ENCODE assay signal across 8 mouse cellular contexts in genomic region chr2:92458481-92458880, GRCm38 (mm10). TPM values are rescaled to one million over a fixed set of nuclear protein-coding genes. Genes with fewer than 3 reads are reported as not detected.
A peak's percentile ranks its signal among the peaks of the same experiment; 100 is the strongest.
DNase-seq lines count a peak whose midpoint lies in the region; ATAC-seq and TF ChIP-seq lines count a peak whose summit lies in the region.

No protein-coding gene starts in this region.

- peak overlapping the region; percentile 97 for H3K4me2 ChIP-seq in kidney, embryonic 16.5 days (replicated peaks; ENCODE audit: low read depth, low read length)
- H3K4me2 ChIP-seq in myocyte (ENCODE audit: low read depth) = peak overlapping the region; percentile 96

- H3K79me2 ChIP-seq in myocyte (ENCODE audit: control insufficient read depth, insufficient read depth) = peaks cover 13% of the 10 kb centered on the region

- 70% methylated on average over 13 of the region's 13 CpGs for WGBS in kidney, embryonic 16.5 days

- peaks cover 10% of the 10 kb centered on the region; the same call in 1 of the 2 replicates for H3K36me3 ChIP-seq in kidney, embryonic 16.5 days (ENCODE audit: insufficient read depth, low read length)
- peaks cover 3% of the 10 kb centered on the region for H3K36me3 ChIP-seq in myocyte (ENCODE audit: control insufficient read depth, insufficient read depth)

- H3K27ac ChIP-seq in kidney, embryonic 16.5 days (ENCODE audit: low read length) = no peak overlapping the region
- H3K27ac ChIP-seq in brown adipose tissue, adult 24 weeks (replicated peaks; ENCODE audit: low read depth, low read length) = no peak overlapping the region

- TF ChIP-seq POLR2A in myocyte (IDR thresholded peaks at IDR 0.05; ENCODE audit: insufficient read length, low read depth) = no peak

- H3K27me3 ChIP-seq in kidney, embryonic 16.5 days (ENCODE audit: insufficient read depth, low read length) = peaks cover 12% of the 10 kb centered on the region
- H3K27me3 ChIP-seq in myocyte (ENCODE audit: control insufficient read depth, insufficient read depth, insufficient read length) = no peaks in the 10 kb centered on the region

- no peaks in the 10 kb centered on the region for H3K9me3 ChIP-seq in kidney, embryonic 16.5 days (ENCODE audit: low read length)

- peaks cover 14% of the 10 kb centered on the region for H3K4me1 ChIP-seq in kidney, embryonic 16.5 days (ENCODE audit: insufficient read depth, low read length)
- H3K4me1 ChIP-seq in brown adipose tissue, adult 24 weeks (ENCODE audit: control insufficient read depth, insufficient read depth, insufficient read length, low read length) = peaks cover 29% of the 10 kb centered on the region

- peak overlapping the region; percentile 81 for H3K4me3 ChIP-seq in kidney, embryonic 16.5 days (ENCODE audit: low read length)
- peak overlapping the region; percentile 97 for H3K4me3 ChIP-seq in brown adipose tissue, adult 24 weeks (ENCODE audit: insufficient read depth, low read depth, low read length)
- peak overlapping the region; percentile 84 for H3K4me3 ChIP-seq in myocyte

- no peak for DNase-seq in kidney, postnatal 25 days
- peak; percentile 60 for DNase-seq in induced T-regulatory cell, adult 2 months (ENCODE audit: low read depth)
- DNase-seq in gastrocnemius, adult 18-20 months (ENCODE audit: low spot score) = no peak
- no peak for DNase-seq in spleen, adult 12 weeks (ENCODE audit: low spot score)
- no peak for DNase-seq in testis, postnatal 14 days (ENCODE audit: low spot score)

- H3ac ChIP-seq in myocyte (ENCODE audit: control insufficient read depth, insufficient read length) = peak overlapping the region; percentile 39

- peak overlapping the region; percentile 79 for H3K9ac ChIP-seq in kidney, embryonic 16.5 days (replicated peaks; ENCODE audit: low read length)

- peak; percentile 7; the same call in 1 of the 2 replicates for ATAC-seq in kidney, embryonic 16.5 days (ENCODE audit: low FRiP score, low TSS enrichment)

TF ChIP-seq in myocyte, 11 proteins besides CTCF, POLR2A, EP300 and RAD21:
- no peak for TF ChIP-seq REST (IDR thresholded peaks at IDR 0.05; ENCODE audit: insufficient read depth, insufficient read length)
- TF ChIP-seq CEBPB (IDR thresholded peaks at IDR 0.05; ENCODE audit: insufficient read depth, poor library complexity, severe bottlenecking) = no peak
- TF ChIP-seq TCF12 (IDR thresholded peaks at IDR 0.05; ENCODE audit: insufficient read depth, poor library complexity, severe bottlenecking) = no peak
- no peak for TF ChIP-seq MAX (IDR thresholded peaks at IDR 0.05; ENCODE audit: low read depth)
- no peak for TF ChIP-seq USF1 (IDR thresholded peaks at IDR 0.05; ENCODE audit: low read depth)
- no peak for TF ChIP-seq POLR2AphosphoS2 (IDR thresholded peaks at IDR 0.05; ENCODE audit: insufficient read length, low read depth)
- no peak for TF ChIP-seq TCF3 (IDR thresholded peaks at IDR 0.05; ENCODE audit: insufficient read length, low read depth)
- no peak for TF ChIP-seq E2F4 (IDR thresholded peaks at IDR 0.05; ENCODE audit: insufficient read depth)
- TF ChIP-seq SRF (IDR thresholded peaks at IDR 0.05; ENCODE audit: control insufficient read depth, insufficient read length, low read depth) = no peak
- TF ChIP-seq MYOG (IDR thresholded peaks at IDR 0.05; ENCODE audit: control insufficient read depth in 1 of 3, insufficient read depth in 1 of 3, insufficient read length in 2 of 3, low read depth in 2 of 3) = no peak
- TF ChIP-seq MYOD1 (IDR thresholded peaks at IDR 0.05; ENCODE audit: control insufficient read depth in 1 of 3, insufficient read length in 2 of 3, low read depth in 2 of 3) = no peak
TF ChIP-seq in myocyte: peak in this region for 0.

RNA-seq across cellular contexts. Expression of gene Slc35c1, which starts 1.9 kb away (rescaled TPM):
- 20.7 and 21.6 TPM in 2 replicates for polyA plus RNA-seq in kidney, embryonic 16.5 days (2015; fragmentation: Nextera tagmentation; extraction: Ambion mirVana)
- 2.9 and 5.5 TPM in 2 replicates for polyA plus RNA-seq in brown adipose tissue, adult 24 weeks (2012; ENCODE audit: insufficient read depth, insufficient read length, missing spikeins)
- polyA plus RNA-seq in myocyte (2012; fragmentation: generic; extraction: Trizol) = 13.8 TPM
- total RNA-seq in gastrocnemius, adult 18-20 months (2021) = 1 to 10 TPM; 4.3 to 6.0 TPM

RNA-seq across cellular contexts. Expression of gene Cry2, which starts 24.6 kb away (rescaled TPM):
- 21.7 and 24.5 TPM in 2 replicates for polyA plus RNA-seq in kidney, embryonic 16.5 days (2015; fragmentation: Nextera tagmentation; extraction: Ambion mirVana)
- 11.7 and 14.6 TPM in 2 replicates for polyA plus RNA-seq in brown adipose tissue, adult 24 weeks (2012; ENCODE audit: insufficient read depth, insufficient read length, missing spikeins)
- 9.3 TPM for polyA plus RNA-seq in myocyte (2012; fragmentation: generic; extraction: Trizol)
- 10 to 100 TPM; 18.5 to 21.2 TPM for total RNA-seq in gastrocnemius, adult 18-20 months (2021)

RNA-seq across cellular contexts. Expression of gene Mapk8ip1, which starts 57.4 kb away (rescaled TPM):
- polyA plus RNA-seq in kidney, embryonic 16.5 days (2015; fragmentation: Nextera tagmentation; extraction: Ambion mirVana) = 28.9 and 30.4 TPM in 2 replicates
- 9.4 and 9.6 TPM in 2 replicates for polyA plus RNA-seq in brown adipose tissue, adult 24 weeks (2012; ENCODE audit: insufficient read depth, insufficient read length, missing spikeins)
- polyA plus RNA-seq in myocyte (2012; fragmentation: generic; extraction: Trizol) = 34.7 TPM
- total RNA-seq in gastrocnemius, adult 18-20 months (2021) = 1 to 10 TPM; 2.8 to 2.9 TPM
